Mouse (Mus musculus) spleen, adult 2 months (tissue): ENCODE measurements around the gene Gpatch2. TPM values are rescaled to one million over a fixed set of nuclear protein-coding genes. Genes with fewer than 3 reads are reported as not detected.

Source experiments
- DNase-seq, 2 experiments: peaks; one replicate each; pipeline versions ENCODE4 v3.0.0 to v3.0.0-alpha.2; 2012 to 2021; ENCODE audit warnings: low spot score in 2 of 2, low read depth in 1 of 2
- H3K27ac ChIP-seq: fragments of 200-500 bp; 2 replicates; pipeline ENCODE4 v1.5.1; 2012; ENCODE audit warnings: low read length, inconsistent platforms; ENCODE audit not compliant: insufficient read depth
- H3K27me3 ChIP-seq: fragments of 200-500 bp; 2 replicates; pipeline ENCODE4 v1.6.1; 2012; ENCODE audit warnings: mild to moderate bottlenecking, moderate library complexity, low read length, inconsistent platforms; ENCODE audit not compliant: control insufficient read depth, insufficient read depth
- H3K36me3 ChIP-seq: fragments of 200-500 bp; 2 replicates; pipeline ENCODE4 v1.6.1; 2012; ENCODE audit warnings: mild to moderate bottlenecking, low read length, inconsistent platforms; ENCODE audit not compliant: control insufficient read depth, insufficient read depth
- H3K4me1 ChIP-seq: fragments of 200-500 bp; 2 replicates; pipeline ENCODE4 v1.6.1; 2011; ENCODE audit warnings: inconsistent platforms; ENCODE audit not compliant: control insufficient read depth, insufficient read depth, insufficient read length
- H3K4me3 ChIP-seq: fragments of 200-500 bp; 2 replicates; pipeline ENCODE4 v1.5.1; 2011; ENCODE audit warnings: mild to moderate bottlenecking, inconsistent platforms; ENCODE audit not compliant: insufficient read depth, insufficient read length; ENCODE audit errors: extremely low read depth
- CTCF ChIP-seq: fragments of 200-500 bp; IDR thresholded peaks from 2 replicates; pipeline ENCODE4 v1.5.1; 2011; ENCODE audit warnings: mild to moderate bottlenecking, inconsistent platforms; ENCODE audit not compliant: insufficient read depth, insufficient read length, insufficient replicate concordance; ENCODE audit errors: extremely low read depth
- POLR2A ChIP-seq: fragments of 200-500 bp; IDR thresholded peaks from 2 replicates; pipeline ENCODE4 v1.6.1; 2011; ENCODE audit warnings: low read depth, low read length, inconsistent platforms
- whole genome bisulfite sequencing: fragments of 180-500 bp; shearing (Covaris S2); methylation state at CpG from one replicate; pipeline ENCODE4 v1.1.7; 2018; 5-methylcytosine and 5-hydroxymethylcytosine counted together
- polyA plus RNA-seq: library from polyadenylated mRNA; depleted of rRNA; stranded (reverse); fragments of >200 nt; gene quantifications from 2 replicates; pipeline ENCODE4 v1.2.3, GENCODE M21; 2012

The Gpatch2 gene
- polyA plus RNA-seq, 1 experiment: 5.4 TPM

GRCm38 (mm10) chr1:187279776-187280175 is 64.5 kb downstream of the Gpatch2 start:
- Histone ChIP-seq H3K4me3 (no peak overlapping the region), H3K36me3 (no peaks in the 10 kb centered on the region), H3K27me3 (no peaks in the 10 kb centered on the region), H3K27ac (no peak overlapping the region), H3K4me1 (no peaks in the 10 kb centered on the region)
- DNase-seq: no peak
- WGBS: 87% methylated on average over 4 of the region's 4 CpGs
- TF ChIP-seq POLR2A: no peak
- TF ChIP-seq CTCF: no peak

DNA sequence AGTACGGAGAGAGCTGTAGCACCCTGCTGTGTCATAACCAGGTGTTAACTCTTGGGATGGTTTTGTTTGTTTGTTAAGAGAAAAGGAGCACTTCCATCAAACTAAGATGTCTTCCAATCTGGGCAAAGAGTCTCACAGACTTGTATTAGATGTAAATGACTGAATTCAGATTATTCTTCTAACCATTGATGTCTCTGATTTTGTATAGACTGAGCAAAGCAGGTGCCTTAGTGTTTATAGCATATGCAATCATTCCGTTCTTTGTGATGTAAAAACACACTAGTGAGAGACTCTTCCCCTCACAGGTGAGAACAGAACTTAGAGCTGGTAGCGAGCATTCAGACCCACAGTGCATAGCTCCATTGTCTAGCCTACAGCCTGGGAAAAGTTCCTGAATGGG is 67.0 kb downstream of the Gpatch2 start:
- 94% methylated on average over 3 of the region's 3 CpGs for WGBS
- peaks cover 4% of the 10 kb centered on the region; the same call in 1 of the 2 replicates for H3K4me1 ChIP-seq
- no peaks in the 10 kb centered on the region for H3K27me3 ChIP-seq
- TF ChIP-seq POLR2A (no peak), CTCF (no peak)
- no peak overlapping the region for H3K27ac ChIP-seq
- H3K36me3 ChIP-seq: no peaks in the 10 kb centered on the region
- H3K4me3 ChIP-seq: no peak overlapping the region
- DNase-seq: no peak

DNA sequence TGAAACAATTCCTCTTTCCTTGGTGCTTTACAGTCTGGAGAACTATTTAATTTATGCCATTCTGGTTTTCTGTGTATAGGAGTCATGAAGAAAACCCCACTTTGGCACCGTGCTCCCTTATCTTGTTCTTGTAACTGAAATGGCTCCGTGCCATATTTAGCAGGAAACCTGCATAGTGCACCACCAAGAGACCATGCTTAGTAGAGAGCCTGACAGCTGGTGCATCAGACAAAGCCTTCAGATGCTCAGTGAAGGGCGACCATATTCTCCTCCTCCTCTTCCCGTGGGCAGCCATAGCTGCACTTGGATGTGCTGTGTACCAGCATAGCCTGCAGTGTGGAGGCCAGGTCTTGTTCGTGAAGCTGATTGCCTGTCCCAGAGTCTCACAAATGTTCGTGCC is 67.5 kb downstream of the Gpatch2 start:
- TF ChIP-seq CTCF: no peak
- no peak for TF ChIP-seq POLR2A
- H3K4me3 ChIP-seq: no peak overlapping the region
- DNase-seq: no peak

DNA sequence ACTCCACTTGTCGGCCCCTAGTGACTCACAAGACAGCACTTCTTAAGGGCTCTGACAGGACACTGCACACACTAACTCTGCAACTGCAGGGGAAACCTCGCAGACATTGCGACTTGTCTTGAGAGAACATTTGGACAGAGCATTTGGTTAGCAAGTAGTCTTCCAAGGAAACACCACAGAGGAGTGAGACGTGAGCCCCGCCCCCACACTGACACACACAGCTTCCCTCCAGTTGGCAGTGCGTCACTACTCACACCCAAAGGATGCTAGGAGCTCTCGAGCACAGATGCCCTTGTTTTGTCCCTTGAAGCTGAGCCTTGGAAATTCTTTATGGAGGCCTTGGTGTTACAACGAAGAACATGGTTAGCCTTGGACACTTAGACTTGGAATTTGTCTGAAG is 70.4 kb downstream of the Gpatch2 start:
- no peak overlapping the region for H3K4me3 ChIP-seq
- no peak for DNase-seq
- no peak overlapping the region for H3K27ac ChIP-seq
- H3K36me3 ChIP-seq: no peaks in the 10 kb centered on the region
- H3K27me3 ChIP-seq: no peaks in the 10 kb centered on the region
- 91% methylated on average over 8 of the region's 8 CpGs for WGBS
- TF ChIP-seq POLR2A: no peak
- no peak for TF ChIP-seq CTCF
- H3K4me1 ChIP-seq: peaks cover 4% of the 10 kb centered on the region; the same call in 1 of the 2 replicates

More for the DNA sequence above, 67.5 kb downstream of the Gpatch2 start:
- H3K36me3 ChIP-seq: no peaks in the 10 kb centered on the region
- peaks cover 4% of the 10 kb centered on the region; the same call in 1 of the 2 replicates for H3K4me1 ChIP-seq
- H3K27me3 ChIP-seq: no peaks in the 10 kb centered on the region
- H3K27ac ChIP-seq: no peak overlapping the region
- WGBS: 45% methylated on average over 6 of the region's 6 CpGs

- Histone ChIP-seq H3K4me3 (no peak overlapping the region), H3K27ac (no peak overlapping the region), H3K27me3 (no peaks in the 10 kb centered on the region), H3K36me3 (0 out of 2 replicates have a peak, but pooled peaks cover 2% of the 10 kb centered on the region), H3K4me1 (peaks cover 4% of the 10 kb centered on the region; the same call in 1 of the 2 replicates)
- 50% methylated on average over 4 of the region's 4 CpGs for WGBS
- no peak for TF ChIP-seq CTCF
- TF ChIP-seq POLR2A: no peak
- no peak for DNase-seq
Measured at GRCm38 (mm10) chr1:187286411-187286810, 71.1 kb downstream of the Gpatch2 start.

DNA sequence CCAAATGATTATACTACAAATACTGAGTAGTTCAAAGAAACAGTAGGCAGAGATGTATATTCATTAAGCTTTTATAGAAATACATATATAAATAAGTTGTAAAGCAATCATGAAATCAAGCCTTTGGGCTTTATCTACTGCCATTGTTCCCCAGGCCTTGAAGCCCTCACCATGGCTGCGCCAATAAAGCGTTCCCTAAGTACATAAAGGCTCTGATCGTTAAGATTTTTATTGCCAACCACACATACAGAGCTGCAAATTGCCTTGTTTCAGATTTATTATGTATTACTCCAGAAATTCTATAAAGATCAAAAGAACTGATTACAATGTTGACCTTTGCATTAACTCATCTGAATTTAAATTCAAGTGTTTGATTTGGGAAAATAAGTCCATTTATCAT is 71.6 kb downstream of the Gpatch2 start:
- H3K27me3 ChIP-seq: no peaks in the 10 kb centered on the region
- H3K27ac ChIP-seq: no peak overlapping the region
- 0 out of 2 replicates have a peak, but pooled peaks cover 2% of the 10 kb centered on the region for H3K36me3 ChIP-seq
- peaks cover 4% of the 10 kb centered on the region; the same call in 1 of the 2 replicates for H3K4me1 ChIP-seq
- DNase-seq: no peak
- TF ChIP-seq CTCF: no peak
- TF ChIP-seq POLR2A: no peak
- no peak overlapping the region for H3K4me3 ChIP-seq
- 96% methylated on average over 3 of the region's 3 CpGs for WGBS

DNA sequence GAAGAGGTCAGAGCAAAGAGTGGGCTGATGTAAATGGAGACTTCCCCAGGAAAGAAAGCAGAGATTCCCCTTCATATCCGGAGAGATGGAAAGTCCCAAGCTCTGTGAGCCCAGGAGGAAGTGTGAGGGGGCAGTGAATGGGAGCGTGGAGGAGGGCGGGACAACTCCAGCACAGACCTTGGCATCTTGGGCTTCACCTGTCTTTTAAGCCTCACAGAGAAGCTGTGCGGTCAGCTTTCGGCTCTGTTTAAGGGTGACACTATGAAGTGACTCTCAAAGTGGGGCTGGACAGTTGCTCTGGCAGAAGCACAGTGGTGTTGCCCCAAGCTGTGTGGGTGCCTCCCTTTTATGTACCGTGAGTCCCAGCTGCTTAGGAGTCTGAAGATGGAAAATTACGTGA is 74.9 kb downstream of the Gpatch2 start:
- no peaks in the 10 kb centered on the region for H3K27me3 ChIP-seq
- no peak for DNase-seq
- TF ChIP-seq POLR2A (no peak), CTCF (no peak)
- WGBS: 89% methylated on average over 7 of the region's 7 CpGs
- H3K36me3 ChIP-seq: 0 out of 2 replicates have a peak, but pooled peaks cover 2% of the 10 kb centered on the region
- no peak overlapping the region for H3K4me3 ChIP-seq
- no peak overlapping the region for H3K27ac ChIP-seq
- peaks cover 4% of the 10 kb centered on the region; the same call in 1 of the 2 replicates for H3K4me1 ChIP-seq
